Mouse (Mus musculus) mature B cell (primary cell): ENCODE measurements around the gene Eif4h.

ENCODE experiments used
- in situ Hi-C: fragments of 300-500 bp; cut with MboI; formaldehyde crosslinking; loops from 2 replicates; pipeline ENCODE4 v1.14.3; 2019

The Eif4h gene

DNA sequence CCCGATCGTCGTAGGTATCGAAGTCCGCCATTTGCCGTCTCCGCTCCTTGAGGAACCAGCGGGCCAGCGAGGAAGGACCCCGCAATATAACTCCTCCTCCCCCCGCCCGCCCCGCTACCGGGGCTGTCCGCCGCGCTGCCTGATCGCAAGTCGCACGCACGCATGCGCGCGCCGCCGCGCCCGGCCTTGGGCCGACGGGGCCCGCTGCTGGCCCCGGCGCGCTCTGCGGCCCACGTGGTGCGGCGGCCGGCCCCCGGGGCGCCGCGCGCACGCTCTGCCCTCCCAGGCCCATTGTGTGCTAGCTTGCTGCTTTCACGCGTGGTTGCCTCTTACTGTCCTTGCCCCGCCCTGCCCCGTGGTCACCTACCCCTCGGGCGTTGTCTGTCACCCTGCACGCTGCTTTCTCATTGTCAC, at the start of gene Eif4h:
Gene Eif4h, minus strand, starts transcription at position 222 of the 414 bp plus-strand sequence.
- in situ Hi-C loops: no loop called here

DNA sequence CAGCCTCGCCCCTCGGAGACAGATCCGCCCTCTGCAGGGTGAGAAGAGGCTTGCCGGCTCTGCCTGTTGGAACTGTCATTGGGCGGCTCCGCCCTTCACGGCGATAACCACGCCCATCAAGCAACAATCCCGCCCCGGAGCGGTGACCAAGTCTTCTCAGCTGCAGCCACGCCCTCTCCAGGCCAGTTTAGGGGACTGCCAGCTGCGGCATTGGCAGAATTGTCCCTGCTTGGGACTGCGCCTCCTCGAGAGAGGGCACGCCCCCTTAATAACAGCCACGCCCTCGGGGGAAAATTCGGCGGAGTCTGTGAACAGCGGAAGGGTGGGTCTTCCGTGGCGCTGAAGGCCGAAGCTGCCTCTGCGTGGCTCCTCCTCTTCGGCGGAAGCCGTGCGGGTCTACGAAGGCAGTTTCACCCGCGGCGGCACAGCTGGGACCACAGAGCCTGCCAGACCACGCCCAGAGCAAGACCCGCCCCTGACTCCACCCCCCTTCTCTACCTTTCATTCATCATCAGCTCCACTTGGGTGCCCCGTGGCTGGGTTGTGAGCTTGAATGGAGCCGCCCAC, 49.5 kb upstream of the Eif4h start:
- in situ Hi-C loops: loop anchor here (10.0 kb wide), 1 partner anchor 504 kb away; the partner anchor contains the start of gene Gtf2ird2

DNA sequence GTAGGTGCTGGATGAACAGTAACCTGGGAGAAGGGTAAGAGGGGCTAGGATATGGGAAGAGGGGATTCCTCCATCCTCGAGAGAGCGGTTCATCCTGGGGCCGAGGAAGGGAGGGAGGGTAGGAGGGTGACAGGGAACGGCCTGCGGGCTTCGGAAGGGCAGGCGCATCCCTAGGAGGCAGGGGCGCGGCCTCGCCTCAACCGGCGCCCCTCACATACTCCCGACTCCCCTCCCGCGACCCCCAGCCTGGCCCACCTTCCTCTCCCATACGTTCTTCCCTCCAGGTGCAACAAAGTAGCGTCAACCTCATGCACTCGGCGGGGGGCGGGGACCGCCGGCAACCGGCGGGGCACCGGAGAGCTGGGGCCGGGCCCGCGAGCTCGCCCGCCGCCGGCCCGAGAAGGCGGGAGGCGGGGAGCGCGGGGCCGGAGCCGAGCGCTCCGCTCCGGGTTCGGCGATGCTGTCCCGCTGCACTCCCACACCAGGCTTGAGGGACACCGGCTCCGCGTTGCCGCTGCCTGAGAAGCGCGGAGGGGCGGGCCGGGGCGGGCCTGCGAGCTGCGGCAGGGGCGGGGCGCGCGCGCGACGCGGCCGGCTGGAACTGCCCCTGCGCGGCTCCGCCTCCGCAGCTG, 48.9 kb upstream of the Eif4h start, which contains the start of gene Limk1:
Gene Limk1, minus strand, starts transcription at position 513 of the 632 bp plus-strand sequence.
- in situ Hi-C loops: loop anchor here (10.0 kb wide), 1 partner anchor 503 kb away; the partner anchor contains the start of gene Gtf2ird2

DNA sequence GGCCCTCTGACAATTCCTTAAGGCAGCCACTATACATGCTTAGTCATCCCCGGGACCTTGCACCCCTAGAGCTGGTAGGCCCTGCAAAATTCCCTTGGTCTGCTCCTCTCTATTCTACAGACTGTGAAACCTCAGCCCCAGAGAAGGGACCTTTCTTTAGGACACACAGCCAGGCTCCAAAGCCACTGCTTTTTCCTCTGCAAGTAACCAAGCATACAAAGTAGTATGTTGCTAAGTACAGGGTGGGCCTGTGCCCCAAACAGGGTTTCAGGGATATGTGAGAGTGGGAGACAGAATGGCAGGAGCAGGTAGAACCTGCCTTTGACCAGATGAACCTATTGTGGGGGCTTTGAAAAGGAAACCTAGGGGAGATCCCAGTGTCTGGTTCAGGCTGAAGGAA, 47.9 kb upstream of the Eif4h start:
- in situ Hi-C loops: loop anchor here (10.0 kb wide), 1 partner anchor 502 kb away; the partner anchor contains the start of gene Gtf2ird2

DNA sequence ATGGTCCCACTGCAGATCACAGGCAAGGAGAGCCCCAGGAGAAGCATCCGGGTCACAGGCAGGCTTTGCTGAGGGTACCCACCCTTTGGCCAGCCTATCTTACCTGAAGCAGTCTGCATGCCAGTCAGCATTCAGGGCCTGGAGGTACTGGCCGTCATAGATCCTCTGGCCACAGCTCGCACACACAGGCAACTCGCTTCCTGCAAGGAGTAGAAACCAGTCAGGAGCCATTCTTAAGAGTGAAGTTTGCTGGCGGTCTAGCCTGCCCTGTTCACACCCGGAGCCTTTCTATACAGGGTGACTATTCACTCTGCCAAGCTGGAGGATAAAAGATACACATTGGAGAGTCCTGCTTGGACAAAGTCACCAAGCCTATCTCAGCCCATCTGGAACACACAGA, 47.3 kb upstream of the Eif4h start:
- in situ Hi-C loops: loop anchor here (10.0 kb wide), 1 partner anchor 502 kb away; the partner anchor contains the start of gene Gtf2ird2

DNA sequence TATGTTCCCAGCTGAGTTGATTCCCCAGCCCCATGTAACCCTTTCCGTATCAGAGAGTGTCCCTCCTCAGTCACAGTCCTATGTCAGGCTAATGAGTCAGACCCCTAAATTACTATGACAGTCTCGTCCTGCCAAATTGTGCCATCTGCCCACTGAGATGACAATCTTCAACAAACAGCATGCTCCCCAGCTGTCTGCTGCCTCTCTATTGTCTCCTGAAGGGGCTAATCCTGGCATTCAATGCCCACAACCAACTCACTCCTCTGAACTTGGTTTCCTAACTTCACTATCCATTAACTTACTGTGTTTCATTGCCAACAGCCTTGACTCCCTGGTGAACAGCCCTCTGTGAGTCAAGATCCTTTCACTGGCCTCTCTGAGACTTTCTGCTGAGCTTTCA, 45.1 kb upstream of the Eif4h start:
- in situ Hi-C loops: loop anchor here (10.0 kb wide), 1 partner anchor 500 kb away; the partner anchor contains the start of gene Gtf2ird2

DNA sequence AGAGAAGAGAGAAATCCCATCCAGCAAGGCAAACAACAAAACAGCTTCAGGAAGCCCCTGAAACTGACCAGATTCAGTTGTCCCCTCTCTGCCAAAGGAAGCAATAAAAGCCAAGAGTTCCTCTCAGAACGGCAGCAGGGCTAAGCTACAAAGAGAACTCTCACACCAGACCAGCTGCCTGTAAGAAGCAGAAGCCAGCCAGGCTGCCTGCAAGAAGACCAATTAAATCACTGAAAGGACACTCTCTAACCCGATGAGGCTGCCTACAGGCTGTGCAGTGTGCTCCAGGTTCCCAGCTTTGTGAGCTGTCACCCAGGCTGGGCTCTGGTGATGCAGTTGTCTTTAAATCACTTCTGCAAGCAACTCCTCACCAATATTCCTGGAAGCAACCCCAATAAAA, 44.5 kb upstream of the Eif4h start:
- in situ Hi-C loops: loop anchor here (10.0 kb wide), 1 partner anchor 499 kb away; the partner anchor contains the start of gene Gtf2ird2

DNA sequence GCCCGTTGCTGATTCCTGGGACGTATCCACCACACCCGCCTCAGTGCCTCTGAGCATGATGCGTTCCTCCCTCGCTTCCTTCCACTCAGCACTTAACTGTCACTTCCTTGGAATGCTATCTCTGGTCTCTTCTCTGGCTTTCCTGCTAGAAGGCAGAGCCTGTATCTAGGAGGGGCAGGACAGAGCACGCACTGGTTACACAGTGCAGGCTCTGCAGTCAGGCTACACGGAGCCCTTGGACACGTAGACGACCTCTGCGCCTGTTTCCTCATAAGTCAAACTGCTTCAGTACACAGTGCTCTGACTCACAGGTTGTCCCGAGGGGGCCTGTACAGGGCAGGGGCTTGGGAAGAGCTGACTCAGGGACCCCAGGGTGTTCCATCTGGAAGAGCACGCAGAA, 40.9 kb upstream of the Eif4h start:
- in situ Hi-C loops: loop anchor here (10.0 kb wide), 1 partner anchor 495 kb away; the partner anchor contains the start of gene Gtf2ird2

DNA sequence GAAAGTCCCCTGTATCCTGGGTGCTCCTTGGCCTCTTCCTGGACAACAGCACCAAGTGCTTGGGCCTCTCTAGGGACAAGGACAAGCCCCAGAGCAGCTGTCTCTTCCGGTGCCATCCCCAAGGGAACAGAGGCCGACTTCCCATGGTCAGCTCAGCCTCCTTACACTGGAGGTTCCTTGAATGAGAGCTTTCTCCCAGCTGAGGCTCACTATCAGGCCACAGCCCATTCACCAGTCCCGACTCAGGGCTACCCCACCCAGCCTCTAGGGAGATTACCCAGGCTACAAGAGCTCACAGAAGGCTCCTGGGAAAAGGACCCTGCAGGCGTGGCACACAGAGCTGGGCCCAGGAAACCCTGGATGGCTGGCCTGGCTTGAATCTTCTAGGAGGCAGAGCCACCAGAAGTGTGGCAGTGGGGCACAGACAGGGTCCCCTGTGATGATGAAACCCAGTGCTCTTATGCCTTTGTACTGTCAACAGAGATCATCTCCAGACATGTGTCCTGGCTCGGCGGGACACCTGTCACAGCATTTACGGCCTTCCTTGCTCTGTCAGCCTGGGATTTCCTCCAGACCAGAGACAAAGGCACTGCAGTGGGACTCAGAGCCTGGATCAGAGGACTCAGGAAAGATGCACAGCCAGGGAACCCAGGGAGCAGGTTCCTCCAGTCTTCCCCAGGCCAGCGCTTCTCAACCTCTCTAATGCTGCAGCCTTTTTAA, 39.7 kb upstream of the Eif4h start:
- in situ Hi-C loops: no loop called here

DNA sequence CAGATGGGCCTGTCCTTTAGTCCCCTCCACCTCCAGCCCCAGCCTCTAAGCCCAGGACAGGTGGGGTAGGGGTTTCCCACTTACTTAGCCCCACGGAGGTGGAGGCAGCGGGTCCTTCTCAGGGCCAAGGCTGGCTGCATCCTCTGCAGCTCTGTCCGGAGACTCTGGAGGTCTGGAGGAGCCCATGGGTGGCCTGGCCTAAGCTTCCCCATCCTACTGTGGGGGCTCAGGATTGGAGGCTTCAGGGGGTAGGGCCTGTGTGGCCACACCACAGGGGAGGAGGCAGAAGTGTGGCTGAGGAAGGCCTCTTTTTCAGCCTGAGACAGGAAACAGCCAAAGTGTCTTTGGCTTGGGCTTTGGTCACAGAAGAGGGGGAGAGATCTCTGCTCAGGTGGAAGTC, 38.7 kb upstream of the Eif4h start:
- in situ Hi-C loops: no loop called here

DNA sequence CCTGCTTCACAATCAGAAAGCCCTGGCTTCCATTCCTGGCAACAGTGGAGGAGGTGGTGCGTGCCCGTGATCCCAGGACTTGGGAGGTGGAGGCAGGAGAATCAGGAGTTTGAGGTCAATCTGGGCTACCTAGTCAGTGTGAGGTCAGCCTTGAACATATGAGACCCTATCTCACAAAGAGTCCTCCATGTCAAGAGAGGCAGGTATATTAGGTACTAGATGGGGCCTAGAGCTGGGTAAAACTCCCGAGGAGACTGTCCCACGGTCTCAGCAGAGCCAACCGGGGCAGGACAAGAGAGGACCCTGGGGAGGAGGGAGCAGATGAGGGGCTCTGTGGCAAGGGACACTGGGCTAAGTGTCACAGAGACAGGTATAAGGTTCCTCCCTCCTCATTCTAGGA, 38.2 kb upstream of the Eif4h start:
- in situ Hi-C loops: no loop called here

DNA sequence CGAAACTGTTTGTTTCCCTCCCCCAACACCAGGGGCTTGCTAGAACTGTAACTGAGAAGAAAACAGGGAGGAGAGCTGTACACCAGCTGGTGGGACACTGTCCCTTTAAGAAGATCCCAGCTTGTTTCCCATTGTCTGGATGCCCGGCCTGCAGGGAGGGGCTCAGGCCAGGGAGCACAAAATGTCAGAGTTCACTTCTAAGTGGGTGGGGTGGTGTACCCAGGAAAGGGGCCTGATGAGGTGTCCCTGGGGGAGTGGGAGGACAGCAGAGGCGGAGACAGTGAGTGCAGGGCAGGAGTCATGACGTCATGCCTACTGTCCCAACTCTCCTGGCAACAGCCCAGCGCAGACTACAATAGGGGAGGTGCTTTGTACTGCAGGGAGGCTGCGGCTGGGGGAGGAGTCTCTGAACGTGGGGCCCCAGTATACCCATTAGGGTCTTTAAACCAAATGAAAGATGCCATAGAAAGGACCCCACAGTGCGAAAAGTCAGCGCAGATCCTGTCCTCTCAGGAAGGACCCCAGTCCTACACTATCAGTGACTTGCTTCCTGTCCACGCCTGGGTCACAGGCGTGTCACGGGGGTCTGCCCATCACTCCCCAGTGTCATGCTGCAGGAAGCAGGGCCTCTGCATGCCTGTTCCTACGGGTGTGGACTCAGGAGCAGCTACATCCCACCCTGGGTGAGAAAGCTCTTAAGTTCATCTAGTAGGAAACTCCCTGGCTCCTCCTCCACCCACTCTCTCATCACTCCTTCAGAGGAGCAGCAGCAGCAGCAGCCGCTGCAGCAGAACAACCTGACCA, 36.9 kb upstream of the Eif4h start:
- in situ Hi-C loops: no loop called here

DNA sequence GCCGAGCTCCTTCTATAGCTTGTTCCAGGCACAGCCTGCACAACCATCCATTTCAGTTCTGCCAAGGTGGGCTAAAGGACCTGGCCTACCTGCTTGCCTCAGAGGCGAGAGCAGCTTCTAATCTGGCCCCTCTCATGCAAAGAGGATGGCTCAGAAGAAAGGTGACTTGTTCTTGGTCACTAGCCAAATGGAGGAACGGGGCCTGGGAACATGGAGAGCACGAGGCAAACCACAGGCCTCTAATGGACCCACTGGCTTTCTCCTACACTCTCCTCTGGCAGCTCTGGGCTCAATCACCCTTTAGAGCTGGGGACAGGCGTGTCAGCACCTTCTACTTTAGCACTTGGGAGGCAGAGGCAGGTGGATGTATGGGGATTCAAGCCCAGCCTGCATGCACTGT, 35.7 kb upstream of the Eif4h start:
- in situ Hi-C loops: no loop called here

DNA sequence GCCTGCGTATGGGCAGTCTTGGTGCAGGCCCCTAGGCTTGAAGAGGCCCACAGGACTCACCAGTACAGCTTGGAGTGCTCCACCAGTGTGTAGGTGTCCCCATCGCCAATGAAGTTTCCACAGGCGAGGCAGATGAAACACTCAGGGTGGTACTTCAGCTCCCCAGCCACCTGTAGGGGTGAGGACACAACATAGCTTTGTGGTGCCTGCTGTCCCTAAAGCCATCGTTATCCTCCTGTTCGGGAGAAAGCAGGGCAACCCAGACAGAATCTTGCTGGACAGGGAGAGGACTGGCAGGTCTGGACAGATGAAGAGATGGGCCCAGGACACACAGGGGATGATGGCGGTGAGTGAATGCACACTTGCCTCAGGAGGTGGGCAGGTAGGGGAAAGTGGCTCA, 33.3 kb upstream of the Eif4h start:
- in situ Hi-C loops: no loop called here

DNA sequence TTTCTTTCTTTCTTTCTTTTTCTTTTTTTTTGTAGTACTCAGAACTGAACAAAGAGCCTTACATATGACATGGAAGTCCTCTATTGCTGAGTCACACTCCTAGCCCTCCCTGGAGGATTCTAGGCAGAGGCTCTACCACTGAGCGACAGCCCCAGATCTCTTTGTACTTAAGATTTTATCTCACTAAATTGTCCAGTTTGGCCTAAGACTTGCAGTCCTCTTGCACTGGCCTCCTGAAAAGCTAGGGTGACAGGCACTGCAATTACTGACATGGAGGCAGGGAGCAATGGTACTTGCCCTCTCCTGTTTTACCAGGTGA, 32.9 kb upstream of the Eif4h start:
- in situ Hi-C loops: no loop called here

DNA sequence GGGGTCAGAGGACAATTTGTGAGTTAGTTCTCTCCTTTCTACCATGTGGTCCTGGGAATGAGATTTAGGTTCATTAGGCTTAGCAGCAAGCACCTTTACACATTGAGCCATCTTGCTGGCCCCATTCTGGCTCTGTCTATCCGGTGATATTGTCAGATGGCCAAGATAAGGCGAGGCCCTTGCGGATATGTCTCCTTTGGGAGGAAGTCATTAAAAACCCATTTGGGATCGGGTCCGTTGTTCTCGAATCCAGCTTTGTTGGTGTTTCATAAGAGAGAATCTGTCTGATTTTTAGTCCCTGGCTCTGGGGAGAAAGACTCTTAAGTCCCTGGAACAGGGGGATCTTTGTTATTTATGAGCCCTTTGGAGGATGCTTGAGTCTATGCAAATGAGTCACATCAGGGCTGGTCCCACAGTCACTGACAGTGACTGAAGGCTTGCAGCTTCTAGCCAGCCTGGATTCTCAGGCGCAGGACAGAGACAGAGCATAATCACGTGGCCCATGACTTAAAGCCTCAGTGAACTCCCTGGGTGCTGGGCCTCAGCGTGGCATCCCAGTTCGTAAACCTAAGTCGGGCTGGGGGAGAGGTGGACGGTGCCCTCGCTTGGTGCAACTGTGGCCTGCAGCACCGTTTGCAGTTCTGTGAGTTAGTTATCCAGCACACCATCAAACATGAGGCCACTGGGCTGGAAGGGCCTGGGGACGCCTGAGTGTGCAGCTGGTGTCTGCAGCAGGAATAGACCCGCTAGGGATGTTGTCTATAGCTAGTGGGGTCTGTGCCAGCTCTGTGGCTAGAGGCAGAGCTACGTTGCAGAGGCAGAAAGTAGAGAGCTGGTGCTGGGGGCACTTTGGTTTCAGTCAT, 32.3 kb upstream of the Eif4h start:
- in situ Hi-C loops: no loop called here

DNA sequence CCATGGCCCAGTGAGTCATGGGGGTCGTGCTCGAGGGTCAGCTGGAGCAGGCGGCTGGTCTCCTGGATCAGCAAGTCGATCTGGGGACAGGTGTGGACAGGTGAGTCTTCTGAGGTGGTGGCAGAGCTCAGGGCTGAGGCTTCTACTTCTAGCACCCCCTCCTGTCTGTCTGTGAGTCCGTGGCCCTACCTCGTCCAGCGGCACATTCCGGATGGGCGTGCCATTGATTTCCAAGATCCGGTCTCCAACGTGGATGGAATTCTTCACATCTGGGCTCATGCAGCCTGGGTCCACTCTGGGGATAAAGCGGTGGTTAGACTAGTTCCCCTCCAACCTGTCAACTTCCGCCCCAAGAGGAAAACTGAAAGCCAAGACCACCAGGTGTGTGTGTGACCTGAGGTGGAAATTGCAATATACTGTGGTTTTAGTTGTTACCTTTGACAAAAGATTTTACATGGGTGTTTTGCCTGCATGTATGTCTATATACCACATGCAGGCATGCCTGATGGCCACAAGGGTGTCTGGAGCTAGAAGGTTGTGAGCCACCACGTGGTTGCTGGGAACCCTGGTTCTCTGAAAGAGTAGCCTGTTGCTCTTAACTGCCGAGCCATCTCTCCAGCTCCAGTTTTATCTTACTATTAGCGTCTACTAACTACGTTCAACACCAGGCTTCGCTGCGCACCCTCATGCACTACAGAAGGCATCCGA, 29.9 kb upstream of the Eif4h start:
- in situ Hi-C loops: no loop called here

DNA sequence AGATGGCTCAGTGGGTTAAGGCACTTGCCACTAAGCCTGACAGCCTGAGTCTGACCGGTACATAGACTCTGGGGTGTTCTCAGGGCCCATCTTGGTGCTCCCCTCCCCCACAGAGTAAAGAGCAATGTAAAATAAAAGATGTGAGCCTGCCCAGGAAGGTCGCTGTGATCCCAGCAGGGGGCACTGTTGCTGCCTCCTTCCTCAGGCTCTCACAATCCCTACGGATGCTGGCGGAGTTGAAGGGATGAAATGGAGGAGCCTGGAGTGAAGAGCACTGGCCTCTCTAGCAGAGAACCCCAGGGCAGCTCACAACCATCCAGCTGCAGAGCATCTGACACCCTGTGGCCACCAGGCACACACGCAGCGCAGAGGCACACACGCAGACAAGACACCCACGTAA, 29.2 kb upstream of the Eif4h start:
- in situ Hi-C loops: no loop called here

DNA sequence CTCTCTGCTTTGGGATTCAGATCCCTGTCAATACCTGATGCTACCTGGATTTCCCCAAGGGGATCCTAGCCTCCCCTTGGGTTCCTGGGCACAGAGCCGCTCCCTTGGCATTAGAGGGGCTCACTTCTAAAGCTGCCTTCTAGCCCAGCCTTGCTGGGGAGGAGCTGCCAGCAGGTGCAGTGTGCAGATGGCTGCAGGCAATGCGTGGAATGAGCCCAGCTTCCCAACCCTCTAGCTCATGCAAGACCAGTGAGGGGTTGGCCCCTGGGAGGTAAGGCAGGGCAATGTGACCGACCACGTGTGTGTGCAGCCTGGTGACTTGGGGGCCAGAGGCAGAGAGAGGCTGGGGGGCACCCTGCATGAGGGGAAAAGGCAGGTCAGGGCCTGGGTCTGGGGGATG, 17.4 kb upstream of the Eif4h start:
- in situ Hi-C loops: no loop called here

DNA sequence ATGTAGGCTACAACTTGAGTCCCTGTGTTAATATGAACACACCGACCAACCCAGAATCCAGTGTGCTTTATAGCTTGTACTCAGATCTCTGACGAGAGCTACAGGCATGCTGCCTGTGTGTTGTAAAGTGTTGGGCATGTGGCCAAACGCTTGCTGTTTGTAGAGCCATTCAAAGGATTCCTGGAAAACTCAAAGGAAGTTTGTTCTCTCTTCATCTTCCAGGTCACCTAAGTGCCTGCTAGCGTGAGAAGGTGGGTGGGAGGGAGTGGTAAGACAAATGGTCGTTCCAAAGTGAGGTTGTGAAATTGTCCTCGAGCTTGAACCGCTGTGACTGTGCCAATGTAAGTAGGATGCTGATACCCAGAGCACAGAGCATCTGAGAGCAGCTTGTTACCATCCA, 12.7 kb upstream of the Eif4h start:
- in situ Hi-C loops: no loop called here
